Mouse (Mus musculus) cerebellum, adult 9-10 months (tissue): ENCODE measurements at regions not wholly inside any gene's neighbourhood (a gene's known extent, or its start where the extent isn't known, plus 50 kb on each side); places are given as distances from the start of the nearest gene placed in this dataset.
A peak's percentile ranks its signal among the peaks of the same experiment; 100 is the strongest.
"Not testable (repeated sequence)": the region's sequence is repeated elsewhere in the genome, so short reads cannot be mapped to it uniquely, and the experiment has no call there.

Experiments
- DNase-seq: peaks from one replicate; pipeline ENCODE4 v3.0.0; 2022

- DNase-seq, result no peak
These were observed 74.5 kb downstream of the Slc10a2 start for GRCm38 (mm10) chr8:5030651-5031050.

- peak; percentile 13 for DNase-seq
These were observed 92.8 kb downstream of the Slc10a2 start for GRCm38 (mm10) chr8:5012368-5012767.

- no peak for DNase-seq
These were observed 93.4 kb downstream of the Slc10a2 start for GRCm38 (mm10) chr8:5011771-5012170.

- not testable (repeated sequence) for DNase-seq
These were observed 101.8 kb downstream of the Slc10a2 start for GRCm38 (mm10) chr8:5003359-5003758.
